Mouse (Mus musculus) ES-CJ7 (cell line): ENCODE results near the gene Cdc27.

Experiments
- DNase-seq: peaks from one replicate; pipeline ENCODE4 v3.0.0; 2011; ENCODE audit warnings: low read depth, low spot score

Gene Cdc27

DNA sequence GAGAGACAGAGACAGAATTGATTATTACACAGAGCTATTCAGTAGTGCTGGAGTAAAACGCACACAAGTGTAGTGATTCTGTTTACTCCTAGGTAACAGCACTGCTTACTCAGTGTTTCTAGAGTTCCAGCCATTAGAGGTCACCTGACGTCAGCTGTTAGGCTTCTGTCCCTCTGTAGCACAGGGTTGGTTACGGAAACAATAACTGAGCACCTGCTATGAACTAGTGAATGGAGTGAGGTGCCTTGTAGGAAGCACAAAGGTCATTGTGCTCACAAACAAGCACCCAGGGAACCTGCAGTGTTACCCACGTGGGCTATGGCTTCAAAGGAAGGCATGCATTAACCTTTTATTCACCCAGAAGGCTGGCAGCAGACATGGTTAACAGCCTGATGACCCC, 70.9 kb downstream of the Cdc27 start:
- DNase-seq: no peak

DNA sequence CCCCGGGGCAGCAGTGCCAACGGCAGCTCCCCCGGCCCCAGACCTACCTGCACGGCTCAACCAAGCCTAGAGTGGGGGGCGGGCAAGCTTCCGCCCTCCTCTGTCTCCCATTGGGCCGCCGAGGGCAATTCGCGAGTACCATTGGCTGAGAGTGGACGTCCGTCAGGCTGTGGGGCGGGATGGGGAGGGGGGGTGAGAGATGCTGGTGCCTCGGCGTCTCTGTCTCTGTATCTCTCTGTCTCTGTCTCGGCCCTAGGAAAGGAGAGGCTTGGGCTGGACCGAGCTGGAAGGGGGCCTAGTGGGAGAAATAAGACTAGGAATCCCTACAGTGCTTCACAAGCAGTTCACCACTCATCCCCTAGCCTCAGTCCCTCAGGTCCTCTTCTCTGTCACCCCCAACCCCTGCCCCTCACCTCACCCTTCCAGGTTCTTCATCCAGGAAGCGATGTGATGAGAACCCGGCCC, 81.0 kb downstream of the Cdc27 start:
- DNase-seq: peak; percentile 97

DNA sequence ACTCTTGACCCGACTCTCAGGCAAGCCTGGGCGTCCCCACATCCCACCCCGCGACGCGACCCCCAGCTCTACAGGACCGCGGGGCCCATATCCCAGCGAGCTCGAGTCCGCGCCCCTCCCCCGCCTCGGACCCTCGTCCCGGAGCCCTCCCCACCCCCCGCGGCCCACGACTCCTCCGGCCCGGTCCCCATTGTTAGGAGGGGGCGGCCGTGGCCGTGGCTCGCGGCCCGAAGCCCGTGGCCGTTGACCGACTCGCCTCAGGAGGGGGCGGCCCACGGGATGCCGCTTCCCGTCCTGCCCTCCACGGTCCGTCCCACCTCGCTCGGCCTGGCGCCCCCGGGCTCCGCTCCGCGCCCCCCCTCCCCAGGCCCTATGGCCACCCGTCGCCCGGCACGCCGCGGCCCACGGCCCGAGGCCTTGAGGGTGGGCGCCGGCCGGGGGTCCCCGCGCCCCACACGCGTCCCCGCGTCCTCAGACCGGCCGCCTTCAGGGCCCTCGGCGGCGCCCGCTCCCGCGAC, 81.6 kb downstream of the Cdc27 start, which contains the start of gene Kansl1:
Kansl1 (minus strand) TSS at position 111 of the 518 bp plus-strand sequence.
- DNase-seq: peak; percentile 39

DNA sequence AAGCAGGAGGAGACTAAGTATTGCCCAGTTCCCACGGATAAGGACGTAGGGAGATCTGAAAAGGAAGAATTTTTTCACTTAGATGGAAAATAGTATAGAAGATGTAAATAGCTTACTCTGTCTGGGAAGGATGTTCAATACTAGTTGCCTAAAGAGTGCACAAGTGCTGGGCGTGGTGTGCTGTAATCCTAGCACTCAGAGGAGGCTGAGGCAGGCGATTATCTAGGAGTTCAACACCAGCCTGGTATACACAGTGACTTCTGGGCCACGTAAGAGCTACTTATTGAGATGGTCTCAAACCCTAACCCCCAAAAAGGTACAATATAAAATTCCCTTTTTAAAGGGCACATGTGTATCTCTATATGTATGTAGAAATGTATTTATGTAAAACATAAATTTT, 82.7 kb downstream of the Cdc27 start:
- no peak for DNase-seq

DNA sequence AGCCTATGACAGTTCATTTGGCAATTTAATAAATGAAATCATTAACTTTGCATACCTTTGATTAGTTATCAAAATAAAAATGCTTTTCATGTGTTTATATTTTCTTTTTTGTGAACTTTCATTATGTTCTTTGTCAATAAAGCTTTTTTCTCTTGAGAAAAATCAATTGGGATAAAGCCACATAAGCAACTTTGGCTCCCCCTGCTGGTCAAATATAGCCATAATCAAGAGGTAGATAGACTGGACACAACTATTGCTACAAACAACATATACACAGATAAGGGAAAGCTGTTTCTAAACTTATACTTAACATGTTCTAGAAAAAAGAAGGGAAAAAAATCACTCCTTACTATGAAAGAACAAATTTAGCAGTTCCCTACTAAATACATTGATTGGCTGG, 88.9 kb downstream of the Cdc27 start:
- DNase-seq: peak; percentile 79

DNA sequence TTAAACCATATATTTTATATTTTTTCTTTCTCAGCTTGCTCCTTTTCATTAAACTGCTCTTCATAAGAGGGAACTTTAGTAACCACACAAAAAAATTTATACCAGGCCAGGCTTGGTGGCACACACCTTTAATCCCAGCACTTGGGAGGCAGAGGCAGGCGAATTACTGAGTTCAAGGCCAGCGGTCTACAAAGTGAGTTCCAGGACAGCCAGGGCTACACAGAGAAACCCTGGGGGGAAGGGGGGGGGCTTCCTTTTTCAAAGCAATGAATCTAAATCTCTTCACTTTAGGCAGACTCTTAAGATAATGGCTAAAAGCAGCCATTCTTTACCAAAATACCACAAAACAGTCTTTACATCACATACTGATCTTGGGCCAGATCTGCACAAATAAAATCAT, 90.7 kb downstream of the Cdc27 start:
- no peak for DNase-seq

DNA sequence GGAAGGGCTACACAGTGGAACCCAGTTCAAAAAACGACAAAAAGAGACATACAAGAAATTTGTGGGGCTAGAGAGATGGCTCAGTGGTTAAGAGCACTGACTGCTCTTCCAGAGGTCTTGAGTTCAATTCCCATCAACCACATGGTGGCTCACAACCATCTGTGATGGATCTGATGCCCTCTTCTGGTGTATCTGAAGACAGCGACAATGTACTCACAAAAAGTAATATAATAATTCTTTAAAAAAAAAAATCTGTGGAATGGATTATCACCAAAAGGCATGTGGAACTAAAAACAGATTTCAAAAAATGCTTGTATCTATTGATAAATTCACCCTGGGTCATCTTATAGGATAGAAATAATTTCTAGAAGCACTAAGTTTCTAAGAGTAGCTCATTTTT, 91.9 kb downstream of the Cdc27 start:
- DNase-seq: no peak
